Mouse (Mus musculus) bone marrow, adult 2 months (tissue): ENCODE data around the gene Ski. TPM values are rescaled to one million over a fixed set of nuclear protein-coding genes. Genes with fewer than 3 reads are reported as not detected.
A peak's percentile ranks its signal among the peaks of the same experiment; 100 is the strongest.

Experiments used
- H3K27ac ChIP-seq: fragments of 200-500 bp; 2 replicates; pipeline ENCODE4 v1.5.1; 2012; ENCODE audit warnings: low read depth, mild to moderate bottlenecking, control low read depth, inconsistent platforms, low read length; ENCODE audit not compliant: control insufficient read depth, poor library complexity, insufficient read depth
- H3K4me1 ChIP-seq: fragments of 200-500 bp; 2 replicates; pipeline ENCODE4 v1.6.1; 2011; ENCODE audit warnings: low read length; ENCODE audit not compliant: control insufficient read depth, insufficient read depth
- H3K4me3 ChIP-seq: fragments of 200-500 bp; replicated peaks from 2 replicates; pipeline ENCODE3; 2011; ENCODE audit warnings: mild to moderate bottlenecking, low read depth, low read length, control low read depth; ENCODE audit not compliant: control insufficient read depth
- CTCF ChIP-seq: fragments of 200-500 bp; IDR thresholded peaks from 2 replicates; pipeline ENCODE4 v1.5.1; 2011; ENCODE audit warnings: low read length, control low read depth; ENCODE audit not compliant: control insufficient read depth, insufficient read depth
- POLR2A ChIP-seq: fragments of 200-500 bp; IDR thresholded peaks from 2 replicates; pipeline ENCODE4 v1.6.1; 2011; ENCODE audit warnings: low read depth, mild to moderate bottlenecking, control low read depth, low read length, borderline replicate concordance; ENCODE audit not compliant: control insufficient read depth
- WGBS: fragments of 180-500 bp; shearing (Covaris S2); methylation state at CpG from one replicate; pipeline ENCODE4 v1.1.7; 2018; 5-methylcytosine and 5-hydroxymethylcytosine counted together
- polyA plus RNA-seq: library from polyadenylated mRNA; stranded (reverse); fragments of >200 nt; gene quantifications from 2 replicates; pipeline ENCODE4 v1.2.4, GENCODE M21; 2011; ENCODE audit warnings: low replicate concordance; ENCODE audit not compliant: missing spikeins, insufficient read depth, insufficient read length

The Ski gene
- polyA plus RNA-seq, 1 experiment = 10.4 TPM

- Histone ChIP-seq H3K27ac (no peak overlapping the region), H3K4me1 (peaks cover 33% of the 10 kb centered on the region), H3K4me3 (peak overlapping the region; percentile 30)
- TF ChIP-seq POLR2A (no peak), CTCF (no peak)
- 40% methylated on average over 12 of the region's 12 CpGs for WGBS
Observed at GRCm38 (mm10) chr4:155219271-155220212, 2.9 kb downstream of the Ski start.

GRCm38 (mm10) chr4:155218104-155218732, 4.2 kb downstream of the Ski start:
- Histone ChIP-seq H3K4me3 (no peak overlapping the region), H3K4me1 (peaks cover 31% of the 10 kb centered on the region), H3K27ac (no peak overlapping the region)
- TF ChIP-seq POLR2A (no peak), CTCF (no peak)
- 61% methylated on average over 9 of the region's 9 CpGs for WGBS

GRCm38 (mm10) chr4:155217241-155218103, 4.9 kb downstream of the Ski start:
- 27% methylated on average over 12 of the region's 12 CpGs for WGBS
- TF ChIP-seq POLR2A = no peak
- peaks cover 31% of the 10 kb centered on the region for H3K4me1 ChIP-seq
- H3K27ac ChIP-seq = peak overlapping the region; percentile 37; the same call in 1 of the 2 replicates
- no peak overlapping the region for H3K4me3 ChIP-seq

GRCm38 (mm10) chr4:155215773-155216630, 6.4 kb downstream of the Ski start:
- 68% methylated on average over 12 of the region's 12 CpGs for WGBS
- no peak overlapping the region for H3K4me3 ChIP-seq
- peaks cover 30% of the 10 kb centered on the region for H3K4me1 ChIP-seq
- no peak overlapping the region for H3K27ac ChIP-seq
- TF ChIP-seq CTCF = no peak
- TF ChIP-seq POLR2A = no peak

- 78% methylated on average over 9 of the region's 9 CpGs for WGBS
- no peak overlapping the region for H3K4me3 ChIP-seq
- no peak overlapping the region for H3K27ac ChIP-seq
- H3K4me1 ChIP-seq = peaks cover 28% of the 10 kb centered on the region
- TF ChIP-seq CTCF = no peak
Observed at GRCm38 (mm10) chr4:155215203-155215602, 7.2 kb downstream of the Ski start.

GRCm38 (mm10) chr4:155214793-155215192, 7.6 kb downstream of the Ski start:
- no peak overlapping the region for H3K27ac ChIP-seq
- 84% methylated on average over 10 of the region's 10 CpGs for WGBS
- TF ChIP-seq CTCF (no peak), POLR2A (no peak)
- peaks cover 24% of the 10 kb centered on the region for H3K4me1 ChIP-seq
- no peak overlapping the region for H3K4me3 ChIP-seq

- peaks cover 20% of the 10 kb centered on the region for H3K4me1 ChIP-seq
- no peak for TF ChIP-seq POLR2A
- no peak for TF ChIP-seq CTCF
- H3K27ac ChIP-seq = no peak overlapping the region
- 72% methylated on average over 6 of the region's 6 CpGs for WGBS
- no peak overlapping the region for H3K4me3 ChIP-seq
Observed at GRCm38 (mm10) chr4:155214188-155214587, 8.2 kb downstream of the Ski start.

GRCm38 (mm10) chr4:155213752-155214054, 8.7 kb downstream of the Ski start:
- TF ChIP-seq CTCF (no peak), POLR2A (no peak)
- WGBS = 84% methylated on average over 6 of the region's 6 CpGs
- H3K4me3 ChIP-seq = no peak overlapping the region
- H3K27ac ChIP-seq = no peak overlapping the region
- peaks cover 16% of the 10 kb centered on the region for H3K4me1 ChIP-seq
